Mouse (Mus musculus): ENCODE data around the gene Cib1.

GRCm38 (mm10) chr7:80189147-80189933 is 43.3 kb downstream of the Cib1 start:
- TF ChIP-seq CTCF (IDR thresholded peaks at IDR 0.05; ENCODE audit: extremely low read depth, insufficient read depth, low read length) (no peak), POLR2A (IDR thresholded peaks at IDR 0.05; ENCODE audit: extremely low read depth, insufficient read depth, low read length) (no peak)
